Mouse (Mus musculus) forebrain, embryonic 12.5 days (tissue): ENCODE results near the gene Scpep1. TPM values are rescaled to one million over a fixed set of nuclear protein-coding genes. Genes with fewer than 3 reads are reported as not detected.

Experiments
- ATAC-seq: fragments of 200-750 bp; cut with Nextera tagmentation; 2 replicates; pipeline ENCODE4 v1.8.0; 2017; ENCODE audit warnings: moderate TSS enrichment; ENCODE audit not compliant: low FRiP score
- H3K27ac ChIP-seq: fragments of 300-500 bp; sonication (generic); 2 replicates; pipeline ENCODE4 v1.5.1; 2016; ENCODE audit warnings: mild to moderate bottlenecking
- H3K27me3 ChIP-seq: fragments of 300-500 bp; sonication (generic); 2 replicates; pipeline ENCODE4 v1.6.1; 2016; ENCODE audit warnings: mild to moderate bottlenecking
- H3K36me3 ChIP-seq: fragments of 300-500 bp; sonication (generic); replicated peaks from 2 replicates; pipeline ENCODE4 v1.6.1; 2016; ENCODE audit warnings: mild to moderate bottlenecking
- H3K4me1 ChIP-seq: fragments of 300-500 bp; sonication (generic); 2 replicates; pipeline ENCODE4 v1.6.1; 2016
- H3K4me2 ChIP-seq: fragments of 300-500 bp; sonication (generic); 2 replicates; pipeline ENCODE4 v1.6.1; 2016; ENCODE audit warnings: mild to moderate bottlenecking, moderate library complexity
- H3K4me3 ChIP-seq: fragments of 300-500 bp; sonication (generic); replicated peaks from 2 replicates; pipeline ENCODE4 v1.5.1; 2016; ENCODE audit warnings: mild to moderate bottlenecking
- H3K9ac ChIP-seq: fragments of 300-500 bp; sonication (generic); 2 replicates; pipeline ENCODE4 v1.6.1; 2016; ENCODE audit warnings: mild to moderate bottlenecking
- H3K9me3 ChIP-seq: fragments of 300-500 bp; sonication (generic); 2 replicates; pipeline ENCODE4 v1.6.1; 2016
- WGBS: fragments of 180-500 bp; shearing (Covaris S2); methylation state at CpG from one replicate; pipeline ENCODE4 v1.1.7; 2016; 5-methylcytosine and 5-hydroxymethylcytosine counted together
- polyA plus RNA-seq: library from polyadenylated mRNA; unstranded; fragments of >200 nt; fragmentation: Nextera tagmentation; extraction: Ambion mirVana; gene quantifications from 2 replicates; pipeline ENCODE4 v1.2.1, GENCODE M21; 2016

Scpep1 gene
- polyA plus RNA-seq, 1 experiment from 2014 or later: 47.3 TPM

- 63% methylated on average over 8 of the region's 8 CpGs for WGBS
- no peaks in the 10 kb centered on the region for H3K4me1 ChIP-seq
- ATAC-seq: no peak
- H3K4me2 ChIP-seq: no peak overlapping the region
- H3K27me3 ChIP-seq: no peaks in the 10 kb centered on the region
- H3K9me3 ChIP-seq: no peaks in the 10 kb centered on the region
- no peak overlapping the region for H3K4me3 ChIP-seq
- no peak overlapping the region for H3K27ac ChIP-seq
- H3K36me3 ChIP-seq: no peaks in the 10 kb centered on the region
- H3K9ac ChIP-seq: no peak overlapping the region
These were observed 70.7 kb downstream of the Scpep1 start for GRCm38 (mm10) chr11:88884376-88885065.

- no peak for ATAC-seq
- H3K4me3 ChIP-seq: no peak overlapping the region
- no peak overlapping the region for H3K4me2 ChIP-seq
- H3K4me1 ChIP-seq: peaks cover 9% of the 10 kb centered on the region; the same call in 1 of the 2 replicates
- no peaks in the 10 kb centered on the region for H3K36me3 ChIP-seq
- WGBS: 92% methylated on average over 12 of the region's 12 CpGs
- no peak overlapping the region for H3K9ac ChIP-seq
- H3K27me3 ChIP-seq: peaks cover 25% of the 10 kb centered on the region
- no peak overlapping the region for H3K27ac ChIP-seq
- no peaks in the 10 kb centered on the region for H3K9me3 ChIP-seq
These were observed 77.3 kb downstream of the Scpep1 start for GRCm38 (mm10) chr11:88878011-88878410.

Other genes with a start within 250 kb of the Scpep1 start
- gene Msi2, start 237.0 kb downstream of the Scpep1 start, polyA plus RNA-seq: 34.9 and 35.8 TPM in 2 replicates
- gene Akap1, start 90.9 kb downstream of the Scpep1 start, polyA plus RNA-seq: 20.9 and 23.3 TPM in 2 replicates
- not detected in 2 replicates for gene Elobl, start 11.5 kb upstream of the Scpep1 start, polyA plus RNA-seq
- 30.3 and 31.5 TPM in 2 replicates for gene Coil, start 14.8 kb upstream of the Scpep1 start, polyA plus RNA-seq
- 2.3 and 3.7 TPM in 2 replicates for gene Trim25, start 43.9 kb upstream of the Scpep1 start, polyA plus RNA-seq
- gene Dgke, start 111.4 kb upstream of the Scpep1 start, polyA plus RNA-seq: 7.4 and 9.2 TPM in 2 replicates
- not detected in 2 replicates for gene Gm525, start 118.4 kb upstream of the Scpep1 start, polyA plus RNA-seq